Comparison of ENCODE assay signal across 9 mouse cellular contexts in the genomic region with DNA sequence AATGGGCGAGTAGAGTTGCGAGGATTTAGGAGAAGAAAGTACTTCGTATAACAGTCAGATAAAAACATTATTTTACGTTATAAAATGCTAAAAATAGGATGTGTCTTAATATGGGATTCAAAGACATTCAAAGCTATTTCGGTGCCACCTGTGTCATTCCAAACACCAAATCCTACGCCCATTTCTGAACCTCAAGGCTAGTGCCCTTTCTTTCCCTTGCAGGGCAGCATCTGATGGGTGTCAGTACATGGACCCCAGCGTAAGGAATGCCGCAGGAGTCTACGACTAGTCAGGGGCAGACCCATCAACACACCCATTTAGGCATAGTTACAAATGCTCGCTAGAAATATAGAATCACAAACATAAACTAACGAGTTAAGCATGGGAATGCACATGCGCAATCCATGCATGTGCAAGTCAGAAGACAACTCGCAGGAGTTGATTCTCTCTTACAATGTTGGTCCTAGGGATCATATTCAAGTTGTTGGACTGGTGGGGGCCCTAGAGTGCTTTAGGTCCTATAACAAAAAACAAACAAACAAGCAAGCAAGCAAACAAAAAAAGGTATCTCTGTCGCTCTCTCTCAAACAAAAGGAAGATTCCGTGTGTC.
A peak's percentile ranks its signal among the peaks of the same experiment; 100 is the strongest.
DNase-seq lines count a peak whose midpoint lies in the region; ATAC-seq and TF ChIP-seq lines count a peak whose summit lies in the region.
"Had no signal": no experiment of that assay in that cellular context is flagged by ENCODE, and none has a peak within 500 bp of the region (broad histone marks: within the 10 kb centered on the region; RNA-seq: fewer than 3 reads in every experiment).

No protein-coding gene starts in this region.

- 39% methylated on average over 15 of the region's 15 CpGs for WGBS in heart, embryonic 12.5 days
- WGBS in limb, embryonic 12.5 days = 40% methylated on average over 15 of the region's 15 CpGs

- no peak overlapping the region for H3K27ac ChIP-seq in heart, embryonic 12.5 days (ENCODE audit: poor library complexity, severe bottlenecking)
- no peak overlapping the region for H3K27ac ChIP-seq in testis, adult 2 months (ENCODE audit: control insufficient read depth, insufficient read depth, low read depth, low read length)
- no peak overlapping the region for H3K27ac ChIP-seq in limb, embryonic 12.5 days
- H3K27ac ChIP-seq: liver, embryonic 14.5 days had no signal

- H3K9ac ChIP-seq in heart, embryonic 12.5 days = peak overlapping the region; percentile 41; the same call in 1 of the 2 replicates
- H3K9ac ChIP-seq in limb, embryonic 12.5 days (replicated peaks) = no peak overlapping the region
- H3K9ac ChIP-seq: liver, embryonic 14.5 days had no signal

- peaks cover 10% of the 10 kb centered on the region for H3K4me1 ChIP-seq in heart, embryonic 12.5 days (replicated peaks)
- peaks cover 6% of the 10 kb centered on the region for H3K4me1 ChIP-seq in testis, adult 2 months (ENCODE audit: control insufficient read depth, insufficient read depth, low read length)
- peaks cover 3% of the 10 kb centered on the region; the same call in 1 of the 2 replicates for H3K4me1 ChIP-seq in limb, embryonic 12.5 days (replicated peaks)

- H3K4me2 ChIP-seq in heart, embryonic 12.5 days = peak overlapping the region; percentile 56
- peak overlapping the region; percentile 56 for H3K4me2 ChIP-seq in limb, embryonic 12.5 days

- ATAC-seq in heart, embryonic 12.5 days (ENCODE audit: insufficient number of reproducible peaks, low FRiP score) = no peak
- no peak for ATAC-seq in limb, embryonic 12.5 days (ENCODE audit: insufficient number of reproducible peaks, insufficient read depth, low FRiP score, low TSS enrichment, low read depth)
- ATAC-seq in megakaryocyte-erythroid progenitor cell, adult 5-6 weeks (replicated peaks; ENCODE audit: low FRiP score, low TSS enrichment, poor library complexity, severe bottlenecking) = no peak

- H3K27me3 ChIP-seq in heart, embryonic 12.5 days (replicated peaks) = no peaks in the 10 kb centered on the region
- no peaks in the 10 kb centered on the region for H3K27me3 ChIP-seq in testis, adult 2 months (ENCODE audit: control insufficient read depth, insufficient read depth, low read length)
- no peaks in the 10 kb centered on the region for H3K27me3 ChIP-seq in limb, embryonic 12.5 days

- H3K36me3 ChIP-seq in heart, embryonic 12.5 days = no peaks in the 10 kb centered on the region
- H3K36me3 ChIP-seq in testis, adult 2 months (ENCODE audit: control insufficient read depth, insufficient read depth, low read length) = no peaks in the 10 kb centered on the region
- H3K36me3 ChIP-seq in limb, embryonic 12.5 days = no peaks in the 10 kb centered on the region

- no peaks in the 10 kb centered on the region for H3K9me3 ChIP-seq in heart, embryonic 12.5 days (replicated peaks)
- no peaks in the 10 kb centered on the region for H3K9me3 ChIP-seq in limb, embryonic 12.5 days

- no peak for DNase-seq in heart, postnatal 4 days
- DNase-seq in testis, postnatal 14 days (ENCODE audit: low spot score) = no peak
- no peak for DNase-seq in thymus, adult 18-20 months
- DNase-seq in gastrocnemius, adult 8-10 months (ENCODE audit: low spot score in 2 of 2) = no peak

- no peak for TF ChIP-seq CTCF in testis, adult 2 months (IDR thresholded peaks at IDR 0.05; ENCODE audit: control insufficient read depth, insufficient read depth, insufficient replicate concordance, low read depth, low read length)

- TF ChIP-seq POLR2A in testis, adult 2 months (IDR thresholded peaks at IDR 0.05; ENCODE audit: control insufficient read depth, low read depth, low read length) = no peak

- peak overlapping the region; percentile 28 for H3K4me3 ChIP-seq in heart, embryonic 12.5 days
- H3K4me3 ChIP-seq in testis, adult 2 months (ENCODE audit: control insufficient read depth, low read depth, low read length) = peak overlapping the region; percentile 13; the same call in 1 of the 2 replicates
- H3K4me3 ChIP-seq in limb, embryonic 12.5 days (replicated peaks) = peak overlapping the region; percentile 41; the same call in 1 of the 2 replicates
